Mouse (Mus musculus): Measurements from ENCODE around the gene Olfr718-ps1. TPM values are rescaled to one million over a fixed set of nuclear protein-coding genes. Genes with fewer than 3 reads are reported as not detected.

Gene Olfr718-ps1
- polyA plus RNA-seq, 1 experiment from 2014 or later: 0.04 TPM

Small RNAs within 50 kb of the gene (microRNA-seq; reads per million reads assigned to microRNA genes)
- not detected for gene Gm44405

Other genes starting within 250 kb of the Olfr718-ps1 start
- gene Actb, start 240.8 kb downstream of the Olfr718-ps1 start, polyA plus RNA-seq (2015; fragmentation: Nextera tagmentation; extraction: Ambion mirVana): 13,428 and 14,272 TPM in 2 replicates
- 507 and 508 TPM in 2 replicates for gene Fscn1, start 187.2 kb downstream of the Olfr718-ps1 start, polyA plus RNA-seq (2015; fragmentation: Nextera tagmentation; extraction: Ambion mirVana)
- gene Rnf216, start 34.6 kb downstream of the Olfr718-ps1 start, polyA plus RNA-seq (2015; fragmentation: Nextera tagmentation; extraction: Ambion mirVana): 30.6 and 33.6 TPM in 2 replicates
- gene Rbak, start 33.2 kb upstream of the Olfr718-ps1 start, polyA plus RNA-seq (2015; fragmentation: Nextera tagmentation; extraction: Ambion mirVana): 14.9 and 16.1 TPM in 2 replicates
- gene Spdye4b, start 33.4 kb upstream of the Olfr718-ps1 start, polyA plus RNA-seq (2015; fragmentation: Nextera tagmentation; extraction: Ambion mirVana): not detected in 2 replicates
- gene Spdye4a, start 79.3 kb upstream of the Olfr718-ps1 start, polyA plus RNA-seq (2015; fragmentation: Nextera tagmentation; extraction: Ambion mirVana): not detected in 2 replicates
- 22.5 and 22.8 TPM in 2 replicates for gene Zfp12, start 87.6 kb upstream of the Olfr718-ps1 start, polyA plus RNA-seq (2015; fragmentation: Nextera tagmentation; extraction: Ambion mirVana)
- gene Zfp316, start 122.4 kb upstream of the Olfr718-ps1 start, polyA plus RNA-seq (2015; fragmentation: Nextera tagmentation; extraction: Ambion mirVana): 14.0 and 15.0 TPM in 2 replicates
- gene Zfp853, start 146.0 kb upstream of the Olfr718-ps1 start, polyA plus RNA-seq (2015; fragmentation: Nextera tagmentation; extraction: Ambion mirVana): 0.19 and 0.34 TPM in 2 replicates
- 32.2 and 33.5 TPM in 2 replicates for gene E130309D02Rik, start 167.8 kb upstream of the Olfr718-ps1 start, polyA plus RNA-seq (2015; fragmentation: Nextera tagmentation; extraction: Ambion mirVana)
- 73.5 and 79.0 TPM in 2 replicates for gene Zdhhc4, start 181.7 kb upstream of the Olfr718-ps1 start, polyA plus RNA-seq (2015; fragmentation: Nextera tagmentation; extraction: Ambion mirVana)
- 0.33 and 0.44 TPM in 2 replicates for gene Grid2ip, start 209.8 kb upstream of the Olfr718-ps1 start, polyA plus RNA-seq (2015; fragmentation: Nextera tagmentation; extraction: Ambion mirVana)

Measured in midbrain, embryonic 15.5 days (tissue).